Mouse (Mus musculus) E14TG2a.4 (cell line): ENCODE data around the gene Spata5.

Experiments used
- H3K27me3 ChIP-seq: 2 replicates; pipeline ENCODE4 v1.6.1; 2014; ENCODE audit warnings: low read length, control low read depth; ENCODE audit not compliant: insufficient read depth
- H3K36me3 ChIP-seq: 2 replicates; pipeline ENCODE4 v1.6.1; 2014; ENCODE audit warnings: low read length, control low read depth; ENCODE audit not compliant: insufficient read depth
- H3K4me1 ChIP-seq: replicated peaks from 2 replicates; pipeline ENCODE4 v1.6.1; 2014; ENCODE audit warnings: low read depth, low read length, control low read depth
- H3K4me3 ChIP-seq: replicated peaks from 2 replicates; pipeline ENCODE4 v1.5.1; 2014; ENCODE audit warnings: mild to moderate bottlenecking, low read length
- H3K9me3 ChIP-seq: 2 replicates; pipeline ENCODE4 v1.6.1; 2014; ENCODE audit warnings: low read length, control low read depth
- CTCF ChIP-seq: conservative IDR thresholded peaks from 2 replicates; pipeline ENCODE4 v1.5.1; 2014; ENCODE audit warnings: low read length
- NANOG ChIP-seq: IDR thresholded peaks from 2 replicates; pipeline ENCODE4 v1.6.1; 2014; ENCODE audit warnings: borderline replicate concordance, low read length, mixed read lengths
- POU5F1 ChIP-seq: IDR thresholded peaks from 2 replicates; pipeline ENCODE4 v1.6.1; 2014; ENCODE audit warnings: low read length, borderline replicate concordance

Gene Spata5

DNA sequence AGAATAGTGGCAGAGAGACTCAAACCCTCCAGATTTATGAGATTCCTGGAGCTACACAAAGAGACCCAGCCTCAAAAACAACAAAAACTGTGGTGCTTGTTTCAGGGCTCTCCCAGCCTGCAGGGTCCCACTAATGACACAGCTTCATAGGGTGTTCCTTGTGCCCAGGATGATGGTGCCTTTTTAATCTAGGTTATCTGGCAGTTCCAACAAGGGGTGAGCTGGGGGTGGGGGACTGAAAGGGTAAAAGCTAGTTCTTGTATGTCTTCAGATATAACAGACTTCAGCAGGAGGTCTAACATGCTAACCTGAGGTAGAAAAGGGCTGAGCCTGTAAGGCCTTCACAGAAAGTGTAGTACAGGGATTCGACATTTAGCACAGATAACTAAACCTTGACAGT, 149.1 kb downstream of the Spata5 start:
- H3K9me3 ChIP-seq: no peaks in the 10 kb centered on the region
- no peaks in the 10 kb centered on the region for H3K27me3 ChIP-seq
- peaks cover 19% of the 10 kb centered on the region for H3K4me1 ChIP-seq
- no peak overlapping the region for H3K4me3 ChIP-seq
- TF ChIP-seq NANOG (no peak), POU5F1 (no peak), CTCF (no peak)
- H3K36me3 ChIP-seq: peaks cover 14% of the 10 kb centered on the region

DNA sequence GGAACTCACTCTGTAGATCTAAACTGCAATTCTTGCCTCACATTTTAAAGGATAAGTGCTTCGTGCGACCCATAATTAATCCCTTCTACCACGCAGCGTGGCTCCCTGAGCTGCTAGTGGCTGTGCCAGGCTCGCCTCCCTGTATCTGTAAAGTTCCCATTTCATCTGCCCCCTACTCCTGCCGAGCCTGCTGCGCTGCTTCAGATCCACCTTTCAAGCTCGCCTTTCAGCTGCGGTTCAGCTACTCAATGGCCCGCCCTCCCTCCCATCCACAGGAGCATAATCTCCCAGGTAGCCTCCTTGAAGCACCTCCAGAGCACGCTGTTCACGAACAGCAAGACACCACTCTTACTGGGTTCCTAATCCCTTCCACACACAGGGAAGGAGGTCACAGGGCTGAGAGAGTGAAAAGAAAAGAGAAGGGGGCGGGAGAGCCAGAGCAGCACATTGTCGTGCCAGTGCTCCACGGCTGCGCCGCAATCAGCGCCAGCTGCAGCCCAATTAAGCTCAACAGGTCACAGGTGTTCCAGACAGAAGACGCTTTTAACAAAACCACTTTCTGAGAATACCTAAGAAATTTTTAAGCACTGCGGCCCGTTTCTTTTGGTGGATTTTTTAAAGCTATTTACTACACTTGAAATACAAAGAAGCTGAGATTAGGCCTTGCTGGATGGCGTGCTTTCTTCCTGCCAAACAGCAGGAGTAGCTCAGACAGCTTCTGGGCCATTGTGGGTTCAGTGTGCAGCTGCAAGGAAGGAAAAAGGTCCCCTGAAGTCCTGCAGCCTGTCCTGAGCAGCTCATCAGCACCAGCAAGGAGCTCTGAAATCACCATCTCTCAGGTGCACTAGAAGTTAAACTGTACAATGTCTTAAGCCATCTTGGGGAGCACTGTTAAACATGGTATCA, 150.2 kb downstream of the Spata5 start:
- Histone ChIP-seq H3K9me3 (no peaks in the 10 kb centered on the region), H3K27me3 (no peaks in the 10 kb centered on the region), H3K36me3 (peaks cover 24% of the 10 kb centered on the region), H3K4me3 (peak overlapping the region; percentile 30; the same call in 1 of the 2 replicates), H3K4me1 (peaks cover 19% of the 10 kb centered on the region)
- TF ChIP-seq POU5F1: no peak
- no peak for TF ChIP-seq CTCF
- no peak for TF ChIP-seq NANOG

DNA sequence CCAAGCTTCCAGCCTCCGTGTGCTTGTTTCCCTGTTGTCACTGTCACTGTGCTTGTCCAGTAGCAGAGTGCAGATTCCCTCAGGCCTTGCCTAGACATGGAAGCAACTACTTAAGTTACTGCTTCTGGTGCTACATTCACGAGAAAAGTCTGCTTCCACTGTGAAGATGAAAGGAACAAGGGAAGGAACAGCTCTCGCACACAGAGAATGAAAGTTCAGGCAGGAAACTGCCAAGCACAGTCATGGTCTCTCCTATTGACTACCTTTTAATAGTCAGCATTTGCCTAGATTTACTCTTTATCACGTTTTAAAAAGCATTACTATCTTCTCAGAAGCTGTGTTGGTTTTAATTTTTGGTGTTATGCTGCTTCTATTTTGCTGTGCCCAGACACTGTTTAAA, 151.9 kb downstream of the Spata5 start:
- Histone ChIP-seq H3K9me3 (no peaks in the 10 kb centered on the region), H3K4me3 (no peak overlapping the region)
- TF ChIP-seq POU5F1: no peak
- no peak for TF ChIP-seq CTCF
- no peak for TF ChIP-seq NANOG

DNA sequence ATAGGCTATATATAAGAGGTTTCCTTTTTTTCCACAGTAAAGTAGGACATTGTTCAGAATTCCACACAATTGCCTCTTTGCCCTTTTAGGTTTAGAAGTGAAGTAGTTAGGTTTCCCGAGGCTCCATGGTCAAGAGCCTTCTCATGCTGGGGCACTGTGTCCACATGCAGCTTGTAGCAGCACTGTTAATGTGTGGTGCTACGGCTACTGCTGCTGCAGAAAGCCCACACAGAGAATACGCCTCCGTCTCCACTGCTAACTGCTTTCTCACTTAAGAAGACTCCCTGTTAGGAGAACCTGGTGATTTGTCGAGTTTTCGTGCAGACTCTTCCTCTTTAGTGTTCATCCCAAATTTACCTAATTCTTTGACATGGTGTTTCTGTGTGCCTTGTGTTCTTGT, 152.4 kb downstream of the Spata5 start:
- no peak for TF ChIP-seq CTCF
- TF ChIP-seq NANOG: no peak
- TF ChIP-seq POU5F1: no peak
- H3K36me3 ChIP-seq: peaks cover 32% of the 10 kb centered on the region
- no peak overlapping the region for H3K4me3 ChIP-seq
- peaks cover 19% of the 10 kb centered on the region for H3K4me1 ChIP-seq
- no peaks in the 10 kb centered on the region for H3K9me3 ChIP-seq
- no peaks in the 10 kb centered on the region for H3K27me3 ChIP-seq

More for the DNA sequence above, 151.9 kb downstream of the Spata5 start:
- Histone ChIP-seq H3K36me3 (peaks cover 31% of the 10 kb centered on the region), H3K27me3 (no peaks in the 10 kb centered on the region), H3K4me1 (peaks cover 19% of the 10 kb centered on the region)

DNA sequence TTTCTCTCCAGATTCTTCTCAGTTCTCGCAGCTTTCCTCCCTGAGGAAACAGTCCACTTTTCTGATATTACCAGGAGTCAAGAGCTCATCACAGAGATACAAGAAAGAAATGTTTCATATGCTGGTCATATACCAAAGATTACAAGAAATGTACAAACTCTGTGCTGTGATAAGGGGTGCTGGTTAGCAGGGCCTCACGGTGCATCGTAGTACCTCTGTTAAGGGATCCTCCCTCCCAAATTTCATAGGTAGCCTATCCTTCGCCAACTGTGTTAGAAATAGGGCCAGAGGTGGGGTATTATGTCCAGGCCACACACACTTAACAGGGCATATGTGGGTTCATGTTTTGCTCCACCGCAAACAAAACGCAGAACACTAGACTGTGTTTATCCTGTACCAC, 157.1 kb downstream of the Spata5 start:
- Histone ChIP-seq H3K9me3 (no peaks in the 10 kb centered on the region), H3K4me1 (no peaks in the 10 kb centered on the region), H3K36me3 (peaks cover 65% of the 10 kb centered on the region), H3K27me3 (no peaks in the 10 kb centered on the region), H3K4me3 (no peak overlapping the region)
- no peak for TF ChIP-seq POU5F1

DNA sequence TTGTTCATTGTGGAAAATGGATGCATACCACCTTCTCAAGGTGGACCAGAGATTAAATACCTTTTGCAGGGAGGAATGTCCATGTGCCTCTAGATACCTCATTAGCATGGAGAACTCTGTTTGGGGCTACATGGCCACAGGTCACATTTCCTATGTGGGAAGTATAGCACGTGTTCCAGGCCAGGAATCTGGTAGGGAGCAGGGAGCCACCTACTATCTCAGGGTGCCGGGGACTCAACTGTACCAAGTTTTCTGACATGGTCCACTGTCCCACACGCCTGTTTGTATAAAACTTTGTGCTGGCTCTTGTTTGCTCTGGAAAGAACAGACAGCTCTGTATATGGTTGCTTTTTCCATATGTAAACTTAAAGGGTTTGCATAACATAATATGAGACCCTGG, 158.0 kb downstream of the Spata5 start:
- Histone ChIP-seq H3K36me3 (peaks cover 65% of the 10 kb centered on the region), H3K9me3 (no peaks in the 10 kb centered on the region), H3K4me3 (no peak overlapping the region), H3K4me1 (no peaks in the 10 kb centered on the region), H3K27me3 (no peaks in the 10 kb centered on the region)
- no peak for TF ChIP-seq NANOG
- no peak for TF ChIP-seq CTCF
- no peak for TF ChIP-seq POU5F1

DNA sequence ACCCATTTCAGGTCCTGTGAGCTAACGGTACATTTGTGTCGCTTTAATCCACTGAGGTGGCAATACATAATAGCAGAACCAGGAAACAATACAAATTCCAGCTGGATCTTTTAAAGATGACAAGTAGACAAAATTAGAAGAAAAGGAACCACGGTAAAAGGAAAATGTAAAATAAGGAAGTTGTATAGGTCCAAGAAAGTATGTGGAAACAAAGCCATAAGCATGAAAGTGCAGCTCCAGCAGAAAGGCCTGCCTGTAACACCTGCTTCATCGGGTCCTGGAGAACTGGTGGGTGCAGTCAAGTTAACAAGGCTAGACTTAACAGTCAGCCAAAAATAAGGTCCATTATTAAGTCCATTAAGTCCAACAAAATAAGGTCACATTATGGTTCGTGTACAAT, 164.9 kb downstream of the Spata5 start:
- H3K4me1 ChIP-seq: peaks cover 30% of the 10 kb centered on the region
- no peaks in the 10 kb centered on the region for H3K9me3 ChIP-seq
- peaks cover 22% of the 10 kb centered on the region for H3K36me3 ChIP-seq
- no peak overlapping the region for H3K4me3 ChIP-seq
- H3K27me3 ChIP-seq: no peaks in the 10 kb centered on the region
- TF ChIP-seq NANOG (no peak), POU5F1 (no peak), CTCF (no peak)

DNA sequence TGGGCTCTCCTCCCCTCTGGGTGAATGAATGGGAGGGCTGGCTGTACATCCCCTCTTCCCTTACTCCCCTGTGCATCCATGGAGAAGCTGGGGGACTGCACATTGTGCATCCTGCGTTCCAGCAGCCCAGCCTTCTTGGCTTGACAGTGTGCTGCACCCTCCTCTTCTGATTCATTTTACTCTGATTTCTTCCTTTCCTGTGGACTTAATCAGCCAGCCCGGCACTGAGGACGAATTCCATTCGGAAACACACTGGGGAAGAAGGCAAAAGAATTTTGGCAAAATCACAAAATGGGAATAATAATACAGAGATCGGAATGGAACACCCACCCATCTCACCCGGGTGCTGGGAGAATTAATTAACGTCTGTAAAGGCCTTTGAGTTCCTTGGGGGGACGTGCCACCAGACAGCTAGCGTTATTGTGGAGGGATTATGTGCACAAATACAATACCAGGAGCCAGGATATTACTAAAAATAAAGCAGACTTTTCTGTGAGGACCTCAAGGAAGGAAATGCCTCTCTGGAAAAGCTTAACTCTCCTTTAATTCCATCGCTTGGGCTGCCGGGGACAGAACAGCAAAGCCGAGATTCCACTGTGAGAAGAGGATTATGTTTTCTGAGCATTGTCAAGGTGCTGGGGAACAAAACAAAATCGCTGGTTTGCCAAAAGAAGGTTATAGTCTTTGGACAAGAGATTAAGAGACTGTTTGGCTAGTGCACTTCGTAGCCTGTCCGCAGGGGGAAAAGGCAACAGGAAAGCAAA, 166.5 kb downstream of the Spata5 start:
- TF ChIP-seq CTCF (no peak), POU5F1 (no peak), NANOG (no peak)
- peaks cover 30% of the 10 kb centered on the region for H3K4me1 ChIP-seq
- peaks cover 7% of the 10 kb centered on the region; the same call in 1 of the 2 replicates for H3K36me3 ChIP-seq
- no peaks in the 10 kb centered on the region for H3K9me3 ChIP-seq
- peak overlapping the region; percentile 64 for H3K4me3 ChIP-seq
- H3K27me3 ChIP-seq: no peaks in the 10 kb centered on the region
